Mouse (Mus musculus): ENCODE data around the gene Cdc42bpg. TPM values are rescaled to one million over a fixed set of nuclear protein-coding genes. Genes with fewer than 3 reads are reported as not detected.

The Cdc42bpg gene
- polyA plus RNA-seq, 1 experiment from 2014 or later, result 1.6 TPM

DNA sequence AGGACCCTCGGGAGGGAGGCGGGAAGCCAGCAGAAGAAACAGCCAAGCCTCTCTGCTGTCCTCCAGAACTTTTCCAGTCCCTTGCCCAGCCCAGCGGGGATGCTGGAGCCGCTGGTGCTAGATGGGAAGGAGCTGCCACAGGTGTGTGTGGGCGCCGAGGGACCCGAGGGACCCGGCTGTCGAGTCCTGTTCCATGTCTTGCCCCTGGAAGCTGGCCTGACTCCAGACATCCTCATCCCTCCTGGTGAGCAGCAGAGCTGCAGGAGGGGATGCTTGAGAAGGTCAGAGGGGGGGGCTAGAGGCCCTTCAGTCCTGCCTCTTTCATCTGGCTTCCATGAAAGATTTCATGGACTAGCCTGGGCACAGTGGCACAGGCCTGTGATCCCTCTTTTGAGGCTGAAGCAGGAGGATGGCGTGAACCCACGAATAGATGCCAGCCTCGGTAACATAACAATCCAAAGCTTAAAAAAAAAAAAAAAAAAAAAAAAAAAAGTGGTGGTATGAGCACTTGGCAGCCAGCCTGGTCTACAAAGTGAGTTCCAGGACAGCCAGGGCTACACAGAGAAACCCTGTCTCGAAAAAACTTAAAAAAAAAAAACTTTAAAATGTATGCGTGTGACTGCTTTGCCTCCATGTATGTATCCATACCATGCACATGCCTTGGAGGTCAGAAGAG, 45.3 kb downstream of the Cdc42bpg start:
- Histone ChIP-seq H3K9ac (ENCODE audit: low read depth, low read length) (peak overlapping the region; percentile 19; the same call in 1 of the 2 replicates), H3K27me3 (replicated peaks; ENCODE audit: control insufficient read depth, insufficient read depth, low read length) (no peaks in the 10 kb centered on the region)
- WGBS, result 59% methylated on average over 13 of the region's 14 CpGs

GRCm38 (mm10) chr19:6352107-6352505, 45.9 kb downstream of the Cdc42bpg start:
- no peaks in the 10 kb centered on the region for H3K27me3 ChIP-seq (replicated peaks; ENCODE audit: control insufficient read depth, insufficient read depth, low read length)
- no peak for DNase-seq (ENCODE audit: low spot score)
- H3K4me1 ChIP-seq (ENCODE audit: control insufficient read depth, insufficient read depth, low read length), result no peaks in the 10 kb centered on the region
- ATAC-seq (ENCODE audit: low read depth), result no peak
- no peak overlapping the region for H3K27ac ChIP-seq (replicated peaks; ENCODE audit: low read depth, low read length)
- no peaks in the 10 kb centered on the region for H3K9me3 ChIP-seq (ENCODE audit: control insufficient read depth, low read length)
- H3K36me3 ChIP-seq (ENCODE audit: control insufficient read depth, insufficient read depth, low read length), result peaks cover 37% of the 10 kb centered on the region; the same call in 1 of the 2 replicates
- 78% methylated on average over 2 of the region's 2 CpGs for WGBS
- no peak overlapping the region for H3K4me3 ChIP-seq (ENCODE audit: low read depth, low read length)
- H3K4me2 ChIP-seq (ENCODE audit: low read depth, low read length), result no peak overlapping the region
- H3K9ac ChIP-seq (ENCODE audit: low read depth, low read length), result no peak overlapping the region

More for the DNA sequence above, 45.3 kb downstream of the Cdc42bpg start:
- Histone ChIP-seq H3K36me3 (ENCODE audit: control insufficient read depth, insufficient read depth, low read length) (peaks cover 42% of the 10 kb centered on the region), H3K4me2 (ENCODE audit: low read depth, low read length) (no peak overlapping the region), H3K4me3 (ENCODE audit: low read depth, low read length) (no peak overlapping the region), H3K27ac (replicated peaks; ENCODE audit: low read depth, low read length) (no peak overlapping the region), H3K4me1 (ENCODE audit: control insufficient read depth, insufficient read depth, low read length) (no peaks in the 10 kb centered on the region), H3K9me3 (ENCODE audit: control insufficient read depth, low read length) (no peaks in the 10 kb centered on the region)
- ATAC-seq (ENCODE audit: low read depth), result no peak
- no peak for DNase-seq (ENCODE audit: low spot score)

- Histone ChIP-seq H3K4me1 (ENCODE audit: control insufficient read depth, insufficient read depth, low read length) (no peaks in the 10 kb centered on the region), H3K9me3 (ENCODE audit: control insufficient read depth, low read length) (no peaks in the 10 kb centered on the region), H3K36me3 (ENCODE audit: control insufficient read depth, insufficient read depth, low read length) (peaks cover 29% of the 10 kb centered on the region; the same call in 1 of the 2 replicates), H3K27me3 (replicated peaks; ENCODE audit: control insufficient read depth, insufficient read depth, low read length) (no peaks in the 10 kb centered on the region), H3K4me3 (ENCODE audit: low read depth, low read length) (no peak overlapping the region), H3K9ac (ENCODE audit: low read depth, low read length) (no peak overlapping the region), H3K4me2 (ENCODE audit: low read depth, low read length) (no peak overlapping the region), H3K27ac (replicated peaks; ENCODE audit: low read depth, low read length) (no peak overlapping the region)
- ATAC-seq (ENCODE audit: low read depth) (no peak; the same call in 1 of the 2 replicates), DNase-seq (ENCODE audit: low spot score) (no peak)
- 76% methylated on average over 7 of the region's 7 CpGs for WGBS
These were observed 47.8 kb downstream of the Cdc42bpg start for GRCm38 (mm10) chr19:6354030-6354429.

DNA sequence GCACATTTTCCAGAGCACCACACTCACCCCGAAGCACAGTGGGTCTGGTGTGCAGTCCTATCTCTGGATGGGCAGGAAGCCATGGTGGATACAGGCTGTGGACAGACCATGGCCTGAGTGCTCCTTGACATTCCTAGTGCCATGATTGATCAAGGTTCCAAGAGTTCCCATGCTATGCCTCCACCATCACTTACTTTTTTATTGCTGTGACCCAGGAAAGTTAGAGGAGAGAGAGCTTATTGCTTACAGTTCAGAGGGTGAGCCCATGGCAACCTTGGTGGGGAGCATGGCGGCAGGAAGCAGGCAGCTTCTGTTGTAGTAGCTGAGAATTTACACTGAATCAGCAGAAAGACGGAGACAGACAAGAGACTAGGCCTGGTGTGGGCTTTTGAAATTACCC, 55.0 kb downstream of the Cdc42bpg start:
- Histone ChIP-seq H3K4me3 (ENCODE audit: low read depth, low read length) (no peak overlapping the region), H3K27ac (replicated peaks; ENCODE audit: low read depth, low read length) (no peak overlapping the region), H3K9ac (ENCODE audit: low read depth, low read length) (no peak overlapping the region), H3K27me3 (replicated peaks; ENCODE audit: control insufficient read depth, insufficient read depth, low read length) (no peaks in the 10 kb centered on the region), H3K36me3 (ENCODE audit: control insufficient read depth, insufficient read depth, low read length) (peaks cover 16% of the 10 kb centered on the region), H3K9me3 (ENCODE audit: control insufficient read depth, low read length) (no peaks in the 10 kb centered on the region), H3K4me2 (ENCODE audit: low read depth, low read length) (no peak overlapping the region), H3K4me1 (ENCODE audit: control insufficient read depth, insufficient read depth, low read length) (peaks cover 10% of the 10 kb centered on the region)
- ATAC-seq (ENCODE audit: low read depth) (no peak), DNase-seq (ENCODE audit: low spot score) (no peak)
- 91% methylated on average over 3 of the region's 3 CpGs for WGBS

- ATAC-seq (ENCODE audit: low read depth) (no peak), DNase-seq (ENCODE audit: low spot score) (no peak)
- Histone ChIP-seq H3K4me1 (ENCODE audit: control insufficient read depth, insufficient read depth, low read length) (peaks cover 10% of the 10 kb centered on the region), H3K9me3 (ENCODE audit: control insufficient read depth, low read length) (no peaks in the 10 kb centered on the region), H3K27me3 (replicated peaks; ENCODE audit: control insufficient read depth, insufficient read depth, low read length) (no peaks in the 10 kb centered on the region), H3K4me3 (ENCODE audit: low read depth, low read length) (peak overlapping the region; percentile 99), H3K4me2 (ENCODE audit: low read depth, low read length) (peak overlapping the region; percentile 60), H3K9ac (ENCODE audit: low read depth, low read length) (peak overlapping the region; percentile 100), H3K27ac (replicated peaks; ENCODE audit: low read depth, low read length) (peak overlapping the region; percentile 99), H3K36me3 (ENCODE audit: control insufficient read depth, insufficient read depth, low read length) (peaks cover 34% of the 10 kb centered on the region)
- 0% methylated on average over 11 of the region's 11 CpGs for WGBS
These were observed 56.8 kb downstream of the Cdc42bpg start for GRCm38 (mm10) chr19:6363091-6363410.

DNA sequence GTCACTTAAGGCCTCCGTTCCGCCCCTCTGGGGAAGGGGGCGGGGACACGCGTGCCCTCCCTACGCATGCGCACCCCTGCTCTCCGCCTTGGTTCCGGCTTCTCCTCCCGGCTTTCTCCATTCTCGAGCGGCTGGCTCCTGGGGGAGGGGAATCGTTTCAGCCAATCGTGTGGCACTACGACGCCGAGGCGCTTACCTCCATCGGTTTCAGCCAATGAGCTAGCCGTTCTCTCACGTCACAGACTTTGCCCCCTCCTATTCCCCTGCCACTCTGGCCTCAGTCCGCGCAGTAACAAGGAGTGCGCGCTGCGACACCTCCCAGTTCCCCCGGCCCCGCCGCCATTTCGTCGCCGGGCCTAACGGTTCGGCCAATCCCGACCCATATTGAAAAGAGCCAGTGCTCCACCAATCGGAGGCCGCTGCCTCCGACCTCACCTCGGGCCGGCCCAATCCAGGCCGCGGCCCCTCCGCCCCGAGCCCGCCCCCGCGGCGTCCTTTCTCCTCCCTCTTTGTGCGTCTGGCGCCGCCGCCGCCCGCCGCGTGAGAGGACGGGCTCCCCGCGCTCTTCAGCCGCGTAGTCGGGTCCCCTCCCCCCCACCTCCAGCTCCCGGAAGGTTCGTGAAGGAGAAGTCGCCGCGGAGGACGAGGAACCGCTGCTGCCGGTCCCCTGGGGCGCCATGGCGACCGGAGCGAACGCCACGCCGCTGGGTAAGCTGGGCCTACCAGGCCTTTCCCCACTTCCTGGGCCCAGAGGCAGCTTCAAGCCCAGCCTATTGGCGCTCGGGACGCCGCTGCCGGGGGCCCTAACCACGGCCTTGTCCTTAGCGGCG, 57.4 kb downstream of the Cdc42bpg start, which contains the start of gene Sf1:
Sf1 (plus strand) TSS at position 280 of the 830 bp plus-strand sequence.
- H3K4me2 ChIP-seq (ENCODE audit: low read depth, low read length), result peak within 1 kb of the TSS; percentile 60
- 1% methylated on average over 53 of the region's 85 CpGs for WGBS
- peaks cover 39% of the 10 kb centered on the region for H3K36me3 ChIP-seq (ENCODE audit: control insufficient read depth, insufficient read depth, low read length)

GRCm38 (mm10) chr19:6364317-6364725, 58.1 kb downstream of the Cdc42bpg start:
- ATAC-seq (ENCODE audit: low read depth) (no peak), DNase-seq (ENCODE audit: low spot score) (peak; percentile 94)
- Histone ChIP-seq H3K9ac (ENCODE audit: low read depth, low read length) (peak overlapping the region; percentile 100), H3K27ac (replicated peaks; ENCODE audit: low read depth, low read length) (peak overlapping the region; percentile 99), H3K4me1 (ENCODE audit: control insufficient read depth, insufficient read depth, low read length) (peaks cover 10% of the 10 kb centered on the region), H3K4me2 (ENCODE audit: low read depth, low read length) (peak overlapping the region; percentile 60), H3K9me3 (ENCODE audit: control insufficient read depth, low read length) (no peaks in the 10 kb centered on the region), H3K4me3 (ENCODE audit: low read depth, low read length) (peak overlapping the region; percentile 99), H3K27me3 (replicated peaks; ENCODE audit: control insufficient read depth, insufficient read depth, low read length) (no peaks in the 10 kb centered on the region), H3K36me3 (ENCODE audit: control insufficient read depth, insufficient read depth, low read length) (peaks cover 46% of the 10 kb centered on the region)
- 0% methylated on average over 36 of the region's 55 CpGs for WGBS

More for the DNA sequence above, 57.4 kb downstream of the Cdc42bpg start, which contains the start of gene Sf1:
- H3K4me3 ChIP-seq (ENCODE audit: low read depth, low read length), result peak within 1 kb of the TSS; percentile 99
- ATAC-seq (ENCODE audit: low read depth), result peak; percentile 97
- H3K27me3 ChIP-seq (replicated peaks; ENCODE audit: control insufficient read depth, insufficient read depth, low read length), result no peaks in the 10 kb centered on the region
- H3K4me1 ChIP-seq (ENCODE audit: control insufficient read depth, insufficient read depth, low read length), result peaks cover 10% of the 10 kb centered on the region
- peak; percentile 100 for DNase-seq (ENCODE audit: low spot score)
- H3K9ac ChIP-seq (ENCODE audit: low read depth, low read length), result peak within 1 kb of the TSS; percentile 100
- H3K27ac ChIP-seq (replicated peaks; ENCODE audit: low read depth, low read length), result peak within 1 kb of the TSS; percentile 99
- H3K9me3 ChIP-seq (ENCODE audit: control insufficient read depth, low read length), result no peaks in the 10 kb centered on the region

DNA sequence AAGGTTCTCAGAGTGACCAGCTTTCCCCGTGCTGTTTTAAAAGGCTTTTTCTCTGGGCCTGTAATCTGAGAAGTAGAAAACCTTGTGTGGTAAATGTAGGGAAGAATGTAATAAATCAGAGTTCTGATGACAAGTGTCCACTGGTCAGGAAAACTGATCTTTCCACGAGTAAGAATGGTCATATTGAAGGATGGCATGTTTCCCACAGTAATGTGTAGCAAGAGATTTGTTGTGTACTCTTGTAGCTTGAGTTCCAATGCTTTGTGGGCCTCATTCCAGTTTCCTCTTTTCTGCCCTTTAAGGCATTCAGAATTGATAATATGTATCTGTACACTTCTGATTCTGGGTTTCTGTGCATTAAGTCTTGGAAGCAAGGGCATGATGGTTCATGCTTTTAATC, 58.6 kb downstream of the Cdc42bpg start:
- DNase-seq (ENCODE audit: low spot score), result no peak
- Histone ChIP-seq H3K27me3 (replicated peaks; ENCODE audit: control insufficient read depth, insufficient read depth, low read length) (no peaks in the 10 kb centered on the region), H3K4me2 (ENCODE audit: low read depth, low read length) (peak overlapping the region; percentile 60), H3K9ac (ENCODE audit: low read depth, low read length) (peak overlapping the region; percentile 100), H3K9me3 (ENCODE audit: control insufficient read depth, low read length) (no peaks in the 10 kb centered on the region), H3K4me1 (ENCODE audit: control insufficient read depth, insufficient read depth, low read length) (peaks cover 10% of the 10 kb centered on the region), H3K36me3 (ENCODE audit: control insufficient read depth, insufficient read depth, low read length) (peaks cover 51% of the 10 kb centered on the region), H3K4me3 (ENCODE audit: low read depth, low read length) (peak overlapping the region; percentile 99), H3K27ac (replicated peaks; ENCODE audit: low read depth, low read length) (peak overlapping the region; percentile 99; the same call in 1 of the 2 replicates)
- WGBS, result 4% methylated on average over 2 of the region's 2 CpGs
- ATAC-seq (ENCODE audit: low read depth), result no peak

All from embryonic facial prominence, embryonic 14.5 days (tissue).